Mouse (Mus musculus) induced T-regulatory cell, adult 2 months (primary cell): ENCODE data around the gene Ighmbp2.

Experiments used
- DNase-seq: peaks from one replicate; pipeline ENCODE4 v3.0.0-alpha.2; 2012; ENCODE audit warnings: low read depth

The Ighmbp2 gene

DNA sequence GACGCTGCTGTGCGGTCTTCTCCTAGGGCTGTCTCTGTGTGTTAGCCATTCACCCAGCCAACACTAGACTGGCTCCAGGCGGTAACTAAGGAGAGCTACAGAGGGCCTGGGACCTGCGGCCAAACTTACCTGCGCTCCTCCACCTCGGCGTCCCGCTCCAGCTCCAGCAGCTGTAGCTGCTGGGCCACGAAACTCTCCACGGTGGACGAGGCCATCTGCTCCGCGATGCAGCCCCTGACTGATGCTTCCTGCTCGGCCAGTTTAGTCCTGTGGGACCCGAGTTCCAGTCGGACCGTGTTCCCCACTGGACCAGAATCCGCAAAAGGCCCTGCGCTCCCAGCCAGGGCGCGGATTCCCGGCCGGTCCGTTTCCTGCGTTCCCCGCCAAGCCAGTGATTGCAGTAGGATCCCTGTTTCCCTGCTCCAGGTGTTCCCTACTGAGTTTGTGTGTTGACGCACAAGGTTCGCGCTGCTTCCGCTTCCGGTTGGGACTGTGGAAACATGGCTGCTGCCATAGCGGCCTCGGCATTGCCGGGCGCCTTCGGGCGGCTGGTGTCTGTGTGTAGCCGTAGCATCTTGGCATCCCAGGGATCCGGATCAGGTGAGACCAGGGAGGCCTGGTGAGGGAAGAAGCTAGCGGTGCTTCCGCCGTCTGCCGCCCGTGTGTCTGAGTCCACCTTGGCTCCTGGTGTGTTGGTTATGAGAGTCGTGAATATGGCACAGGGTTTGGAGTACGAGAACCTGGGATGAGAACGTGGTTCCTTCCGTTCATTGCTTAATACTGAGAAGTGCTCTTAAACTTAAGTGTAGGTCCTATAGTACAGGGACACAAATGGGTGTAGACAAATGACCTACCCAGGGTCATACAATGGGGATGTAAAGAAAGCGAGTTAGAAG is at the start of gene Ighmbp2, which contains the start of gene Mrpl21:
TSS of gene Ighmbp2 (minus strand) at position 446 of the 896 bp plus-strand sequence.
TSS of gene Mrpl21 (plus strand) at position 330 of the 896 bp plus-strand sequence.
- peak; percentile 93 for DNase-seq

DNA sequence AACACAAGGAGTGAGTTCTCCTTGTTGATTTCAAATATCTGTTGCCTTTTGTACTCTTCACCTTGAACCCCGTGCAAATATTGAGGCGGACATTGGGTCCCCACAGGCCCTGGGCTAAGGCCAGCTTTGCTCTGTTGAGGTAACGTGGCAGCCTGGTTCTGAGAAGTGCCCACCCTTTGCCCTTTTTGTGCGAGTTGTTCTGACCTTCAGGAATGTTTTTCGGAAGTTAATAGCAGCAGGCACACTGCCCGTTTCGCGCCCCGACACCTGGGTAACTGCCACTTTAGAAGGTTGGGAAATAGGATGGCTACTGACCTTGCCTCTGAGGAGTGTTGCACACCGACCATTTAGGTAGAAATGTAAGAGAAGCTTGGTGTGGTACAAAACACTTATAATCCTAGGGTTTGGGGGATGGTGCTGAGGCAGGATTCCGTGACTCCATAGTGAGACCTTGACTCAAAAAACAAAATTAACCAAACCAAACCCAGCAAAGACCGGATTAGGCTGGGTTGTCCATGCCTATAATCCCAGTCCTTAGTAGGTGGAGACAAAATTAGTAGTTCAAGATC is 43.7 kb upstream of the Ighmbp2 start:
- no peak for DNase-seq

DNA sequence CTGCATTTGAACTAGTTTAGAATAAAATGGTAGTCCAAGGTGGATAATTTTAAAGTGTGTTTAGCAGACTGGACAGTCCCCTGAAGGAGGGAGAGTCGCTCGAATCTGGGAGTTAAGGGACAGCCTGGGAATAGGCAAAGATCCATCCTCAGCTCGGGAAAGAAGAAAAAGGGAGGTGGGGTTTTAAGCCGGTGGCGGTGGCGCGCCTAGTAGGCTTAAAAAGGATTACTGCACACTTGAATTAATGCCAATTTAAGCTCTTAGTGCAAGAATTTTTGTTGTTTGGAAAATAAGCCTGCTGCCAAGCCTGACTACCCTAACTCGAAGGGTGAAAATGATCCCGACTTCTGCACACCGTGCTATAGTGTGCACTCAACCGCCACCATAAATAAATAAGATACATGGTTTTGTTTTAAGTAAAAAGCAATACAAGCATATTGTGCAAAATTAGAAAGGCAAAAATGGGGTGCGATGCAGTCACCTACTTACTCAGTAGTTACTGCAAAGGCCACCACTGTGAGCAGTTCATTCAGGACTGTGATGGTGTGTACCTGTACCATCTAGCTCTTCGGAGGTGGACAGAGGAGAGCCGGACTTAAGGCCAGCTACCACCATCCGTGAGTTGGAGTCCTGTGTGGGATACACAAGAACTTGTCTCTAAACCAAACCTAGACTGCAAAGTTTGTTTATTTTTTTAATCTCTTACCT is 43.1 kb upstream of the Ighmbp2 start:
- DNase-seq: no peak

DNA sequence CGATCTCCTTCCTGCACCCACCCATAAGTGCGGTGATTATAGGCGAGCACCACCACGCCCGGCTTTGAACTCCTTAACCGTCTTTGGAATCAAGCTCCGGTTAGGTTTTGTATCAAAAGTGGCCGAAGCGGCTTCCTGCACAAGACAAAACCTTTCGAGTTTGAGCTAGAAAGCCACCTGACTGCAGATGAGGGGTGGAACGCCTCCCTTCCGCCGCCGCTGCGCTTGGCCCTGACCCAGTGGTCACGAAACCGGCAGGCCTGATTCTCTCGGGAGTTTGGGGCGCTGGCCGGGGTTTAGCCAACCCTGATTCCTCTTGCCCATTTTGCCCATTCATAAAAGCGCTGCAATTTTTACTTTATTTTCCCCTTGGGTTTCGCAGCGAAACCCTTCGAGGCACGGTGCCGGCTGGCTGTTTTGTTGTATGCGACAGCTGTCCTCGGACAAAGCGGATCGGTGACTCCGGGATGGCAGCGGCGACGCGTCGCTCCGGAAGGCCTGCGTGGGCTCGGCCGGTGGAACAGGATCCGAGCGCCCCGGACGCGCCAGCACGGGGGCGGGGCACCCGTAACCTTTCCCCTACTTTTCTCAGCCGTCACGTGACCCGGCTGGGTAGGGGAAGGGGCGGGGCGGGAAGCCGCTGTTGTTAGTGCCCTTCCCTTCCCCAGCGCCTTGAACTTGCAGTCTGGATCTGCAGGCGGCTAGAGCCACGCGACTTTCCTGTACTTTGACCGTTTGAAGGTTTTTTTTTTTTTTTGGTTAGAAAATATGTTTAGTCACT is 42.3 kb upstream of the Ighmbp2 start:
- peak; percentile 97 for DNase-seq

DNA sequence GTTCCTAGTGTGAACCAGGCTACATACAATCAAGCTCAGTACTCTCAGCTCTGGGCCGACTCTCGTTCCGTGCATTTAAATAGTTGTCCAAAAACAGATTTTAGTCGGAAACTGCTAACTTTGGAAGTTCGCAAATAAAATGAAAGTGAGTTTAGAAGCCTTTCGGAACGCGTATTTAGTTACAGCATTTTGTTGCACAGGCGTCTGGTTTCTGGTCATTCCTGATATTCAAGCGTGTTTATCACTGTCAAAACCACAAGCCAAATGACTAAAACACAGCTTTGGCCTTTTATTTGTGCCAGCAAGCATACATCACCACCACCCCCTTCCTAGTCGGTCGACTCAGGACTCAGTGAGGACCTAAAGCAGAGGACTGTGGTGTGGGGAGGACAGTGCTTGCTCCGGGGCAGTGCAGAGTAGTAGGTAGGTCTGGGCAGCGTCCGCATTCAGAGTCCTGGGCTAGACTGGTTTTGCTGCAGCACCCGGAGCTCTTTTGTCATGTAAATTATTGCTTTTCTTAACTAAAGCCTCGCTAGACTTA is 41.5 kb upstream of the Ighmbp2 start:
- DNase-seq: peak; percentile 69

DNA sequence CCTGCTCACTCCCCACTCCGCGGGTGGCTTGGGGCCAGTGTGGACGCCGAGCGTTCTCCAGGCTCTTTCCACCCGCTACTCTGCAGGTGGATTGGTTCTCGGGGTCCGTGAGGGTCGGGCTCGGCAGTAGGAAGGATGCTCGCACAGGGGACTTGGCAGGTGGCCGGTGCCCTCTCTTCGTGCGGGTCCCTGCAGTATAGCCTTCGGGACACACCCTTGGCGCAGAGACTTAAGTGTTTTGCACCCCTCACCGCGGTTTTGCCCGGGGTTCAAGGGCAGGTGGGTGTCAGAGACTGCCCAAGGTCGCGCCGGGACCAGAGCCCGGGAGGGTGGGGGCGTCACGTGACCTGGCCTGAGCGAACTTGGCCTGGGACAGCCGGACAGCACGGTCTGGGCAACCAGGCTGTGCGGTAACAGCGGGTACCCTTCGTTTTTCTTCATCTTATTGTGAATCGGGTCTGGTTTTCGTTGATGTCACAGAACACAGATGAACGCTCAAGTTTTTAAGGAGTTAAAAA is 41.0 kb upstream of the Ighmbp2 start:
- DNase-seq: no peak

DNA sequence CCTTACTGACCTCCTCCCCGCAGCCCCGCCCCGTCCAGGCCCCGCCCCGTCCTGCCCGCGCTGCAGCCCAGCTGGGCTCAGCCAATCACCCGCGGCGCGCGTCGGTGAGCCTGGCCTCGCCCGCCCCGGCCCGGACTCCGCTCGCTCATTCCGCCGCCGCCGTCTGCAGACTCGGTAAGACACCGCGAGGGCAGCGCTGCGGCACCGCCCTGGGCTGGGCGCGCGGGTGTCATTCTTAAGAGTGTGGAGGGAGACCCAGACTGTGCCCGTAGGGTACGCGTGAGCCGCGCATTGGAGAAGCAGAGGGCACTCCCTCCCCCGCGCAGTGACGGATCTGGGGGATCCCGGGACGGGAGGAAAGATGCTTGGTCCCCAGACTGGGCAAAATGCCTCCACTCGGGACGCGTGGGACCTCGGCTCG is 40.4 kb upstream of the Ighmbp2 start:
- DNase-seq: peak; percentile 91

DNA sequence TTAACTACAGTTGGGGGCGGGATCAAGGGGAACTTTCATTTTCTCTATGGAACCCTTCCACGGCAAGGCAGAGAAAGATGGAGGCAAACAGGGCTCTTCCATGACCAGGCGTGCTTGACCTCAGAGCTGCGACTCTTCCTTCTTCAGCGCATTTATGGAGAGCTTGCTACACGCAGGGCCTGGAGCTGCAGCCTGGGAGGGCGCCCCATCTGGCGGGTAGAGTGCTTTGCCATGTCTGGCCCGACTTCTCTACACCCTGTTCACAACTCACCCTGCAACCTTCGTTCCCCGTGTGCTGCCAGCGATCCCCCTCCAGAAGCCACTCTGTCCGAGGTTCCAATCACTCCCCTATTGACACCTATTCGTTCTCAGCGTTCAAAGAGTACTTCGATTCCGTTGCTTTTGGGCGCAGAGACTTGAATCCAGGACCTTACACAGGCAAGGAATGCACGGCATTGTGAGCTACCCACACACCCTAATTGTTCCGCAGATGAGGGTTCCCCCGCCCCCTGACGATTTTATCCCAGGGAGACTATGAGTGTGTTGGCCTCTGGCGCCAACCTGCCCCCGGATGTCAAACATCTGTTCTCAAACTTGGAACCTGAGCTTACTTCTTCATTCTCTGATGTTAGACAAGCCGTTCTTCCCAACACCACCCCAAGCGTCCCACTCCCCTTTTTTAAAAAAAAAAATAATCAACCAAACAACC is 39.6 kb upstream of the Ighmbp2 start, which contains the start of gene Cpt1a:
TSS of gene Cpt1a (plus strand) at position 74 of the 709 bp plus-strand sequence.
- peak; percentile 84 for DNase-seq

DNA sequence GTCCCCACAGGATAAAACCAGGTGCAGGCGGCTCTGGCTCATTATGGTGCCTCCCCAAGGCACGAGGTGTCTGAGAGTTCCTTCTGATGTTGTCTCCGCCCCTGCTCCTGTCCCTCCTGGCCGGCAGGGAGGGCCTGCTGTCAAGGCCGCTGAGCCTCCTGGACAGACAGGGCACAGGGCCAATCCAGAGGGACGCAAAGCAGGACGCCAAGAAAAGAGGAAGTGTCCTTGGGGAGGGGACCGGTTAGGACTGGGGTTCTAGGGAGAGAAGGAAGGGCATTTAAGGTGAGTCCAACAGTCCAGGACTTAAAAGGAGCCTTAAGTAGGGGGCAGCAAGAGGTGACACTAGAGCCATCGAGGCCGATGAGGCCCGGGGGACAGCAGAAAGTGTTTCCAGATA is 38.8 kb upstream of the Ighmbp2 start:
- DNase-seq: peak; percentile 57

DNA sequence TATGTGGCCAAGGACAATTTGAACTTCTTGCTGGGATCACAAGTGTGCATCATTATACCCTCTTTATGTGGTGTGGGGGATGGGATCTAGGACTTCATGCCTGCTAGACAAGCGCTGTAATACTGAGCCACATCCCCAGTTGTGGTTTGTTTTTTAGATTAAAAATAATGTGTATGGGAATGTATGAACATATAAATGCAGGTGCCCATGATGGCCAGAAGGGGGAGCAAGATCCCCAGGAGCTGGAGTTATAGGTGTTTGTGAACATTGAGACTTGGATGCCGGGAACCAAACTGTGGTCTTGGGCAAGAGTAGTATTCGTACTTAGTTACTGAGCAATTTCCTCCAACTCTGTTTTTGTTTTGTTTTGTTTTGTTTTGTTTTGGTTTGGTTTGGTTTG is 38.0 kb upstream of the Ighmbp2 start:
- DNase-seq: peak; percentile 82

DNA sequence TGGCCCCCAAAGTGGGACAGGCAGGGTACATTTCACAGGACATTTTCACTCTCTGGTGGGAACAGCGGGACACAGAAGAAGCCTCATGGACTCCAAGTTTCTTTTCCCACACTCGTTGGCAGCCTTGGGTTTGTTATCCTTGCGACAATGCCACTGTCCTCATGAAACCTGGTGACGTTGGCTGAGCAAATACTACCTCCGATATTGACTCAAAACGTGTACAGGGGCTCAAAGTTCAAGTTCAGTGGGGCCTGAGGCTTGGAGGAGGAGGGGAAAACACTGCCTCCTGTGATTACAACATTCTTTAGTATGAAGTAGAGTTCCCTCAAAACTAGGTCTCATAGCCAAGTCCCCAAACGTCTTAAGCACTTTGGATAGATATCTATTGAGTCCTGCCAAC is 37.3 kb upstream of the Ighmbp2 start:
- no peak for DNase-seq

DNA sequence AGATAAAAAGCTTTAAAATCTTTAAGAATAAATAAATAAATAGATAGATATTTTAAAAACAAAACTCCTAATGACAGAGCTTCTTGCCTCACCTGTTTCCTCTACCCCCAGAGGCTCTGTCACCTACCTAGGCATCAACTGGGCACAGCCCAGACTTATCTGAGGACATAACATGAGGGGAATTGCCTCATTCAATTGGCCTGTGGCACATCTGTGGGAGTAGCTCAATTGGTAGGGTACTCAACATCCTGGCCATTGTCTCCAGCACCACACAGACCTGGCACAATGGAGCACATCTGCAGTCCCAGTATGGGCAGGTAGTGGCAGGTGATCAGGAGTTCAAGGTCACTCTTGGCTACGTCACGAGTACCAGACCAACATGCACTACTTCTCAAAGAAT is 36.5 kb upstream of the Ighmbp2 start:
- no peak for DNase-seq

DNA sequence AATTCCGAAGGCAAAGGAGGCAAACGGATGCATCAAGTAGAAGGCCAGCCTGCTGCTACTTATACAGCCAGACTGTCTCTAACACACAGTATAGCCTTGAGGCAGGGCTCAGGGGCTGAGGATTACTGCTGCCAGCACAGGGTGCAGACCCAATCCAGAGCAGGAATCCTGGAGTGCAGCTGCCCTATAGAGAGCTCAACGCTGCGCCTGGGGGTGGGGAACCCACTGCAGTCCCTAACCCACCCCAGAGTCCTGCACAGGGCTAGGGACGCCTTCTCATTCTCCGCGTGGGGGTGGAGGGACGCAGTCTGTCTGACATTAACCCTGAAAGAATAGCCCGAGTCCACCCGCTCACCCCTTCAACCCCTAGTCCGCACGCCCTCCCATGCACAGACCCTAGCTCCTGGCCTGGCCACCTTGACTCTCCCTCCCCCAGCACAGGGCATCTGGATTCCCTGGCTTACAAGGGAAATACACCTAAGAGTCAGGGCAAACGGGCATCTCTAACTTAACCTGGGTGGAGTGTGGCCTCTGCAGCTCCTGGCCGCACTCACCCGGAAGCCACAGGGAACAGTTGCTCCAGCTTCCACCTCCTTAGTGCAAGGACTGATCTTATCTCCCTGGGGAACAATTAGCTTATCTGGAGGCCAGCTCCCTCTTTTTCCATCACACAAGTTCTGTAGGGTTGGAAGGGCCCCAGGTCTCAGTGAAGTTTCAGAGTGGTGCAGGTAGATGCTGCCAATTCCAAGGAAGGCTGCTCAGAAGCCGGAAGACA is 24.5 kb upstream of the Ighmbp2 start:
- no peak for DNase-seq

DNA sequence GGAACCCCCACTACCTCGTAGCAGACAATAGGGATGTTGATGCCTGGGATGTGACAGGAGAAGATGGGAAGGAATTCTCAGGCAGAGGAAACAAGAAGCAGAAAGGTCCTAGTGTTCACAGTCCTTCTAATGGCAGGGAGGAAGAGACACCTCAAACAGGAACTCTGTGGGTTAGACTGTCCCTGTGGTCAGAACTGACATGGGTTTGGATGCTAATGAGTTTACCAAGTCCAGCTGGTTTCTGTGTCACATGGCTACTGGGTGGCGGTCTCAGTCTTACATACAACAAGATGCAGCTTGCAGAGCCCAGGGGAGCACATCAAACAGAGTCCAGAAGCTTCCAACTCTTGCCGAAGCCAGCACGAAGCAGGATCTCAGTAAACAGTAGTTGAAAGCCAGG is 21.2 kb upstream of the Ighmbp2 start:
- no peak for DNase-seq

DNA sequence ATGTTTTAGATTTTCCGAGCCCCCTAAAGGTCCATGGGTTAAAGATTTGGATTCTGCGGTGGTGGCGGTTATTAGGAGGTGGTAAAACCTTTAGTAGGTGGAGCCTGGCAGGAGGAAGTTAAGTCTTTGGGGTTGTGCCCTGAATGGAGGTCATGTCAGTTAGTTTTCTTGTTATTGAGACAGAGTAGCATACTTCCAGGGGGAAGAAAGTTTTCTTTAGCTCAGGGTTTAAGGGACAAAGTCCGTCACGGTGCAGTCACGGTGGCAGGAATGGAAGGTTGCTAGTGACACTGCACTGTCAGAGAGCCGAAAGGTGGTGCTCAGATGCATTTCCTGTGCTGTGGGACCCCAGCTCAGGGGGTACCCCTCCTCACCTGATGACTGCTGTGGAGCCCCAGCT is 15.0 kb upstream of the Ighmbp2 start:
- DNase-seq: no peak

DNA sequence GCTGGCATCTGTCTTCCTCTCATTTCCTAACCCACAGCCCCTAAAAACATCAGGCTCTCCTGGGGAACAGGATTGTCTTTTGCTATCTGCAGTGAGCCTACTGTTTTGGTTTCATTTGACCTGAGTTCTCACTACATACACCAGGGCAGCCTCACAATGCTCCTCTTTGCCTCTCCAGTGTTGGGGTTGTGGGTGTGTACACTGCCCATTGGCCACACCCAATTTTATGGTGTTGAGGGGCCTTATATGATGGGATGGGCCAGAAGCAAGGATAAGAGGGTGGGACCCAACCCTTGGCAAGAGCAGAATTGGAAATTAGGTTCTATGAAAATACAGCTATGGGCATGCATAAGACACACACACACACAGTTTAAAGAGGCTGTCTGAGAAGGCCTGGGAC is 14.2 kb upstream of the Ighmbp2 start:
- DNase-seq: no peak

DNA sequence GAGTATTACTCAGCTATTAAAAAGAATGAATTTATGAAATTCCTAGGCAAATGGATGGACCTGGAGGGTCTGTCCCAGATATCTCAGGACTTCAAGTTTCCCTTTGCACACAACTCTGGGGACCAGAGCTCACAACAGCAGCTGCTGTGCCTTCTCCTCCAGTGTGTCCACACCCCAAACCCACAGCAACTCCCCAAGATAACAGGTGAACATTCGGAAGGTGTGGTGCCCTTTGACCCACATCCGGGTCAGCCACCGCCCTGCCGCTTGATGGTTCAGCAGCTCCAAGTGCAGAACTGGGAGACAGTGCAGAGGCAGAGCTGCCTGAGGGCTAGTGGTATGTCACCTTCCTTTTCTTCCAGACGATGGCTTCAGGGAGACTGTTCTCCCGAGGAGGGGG is 12.4 kb upstream of the Ighmbp2 start:
- DNase-seq: no peak

DNA sequence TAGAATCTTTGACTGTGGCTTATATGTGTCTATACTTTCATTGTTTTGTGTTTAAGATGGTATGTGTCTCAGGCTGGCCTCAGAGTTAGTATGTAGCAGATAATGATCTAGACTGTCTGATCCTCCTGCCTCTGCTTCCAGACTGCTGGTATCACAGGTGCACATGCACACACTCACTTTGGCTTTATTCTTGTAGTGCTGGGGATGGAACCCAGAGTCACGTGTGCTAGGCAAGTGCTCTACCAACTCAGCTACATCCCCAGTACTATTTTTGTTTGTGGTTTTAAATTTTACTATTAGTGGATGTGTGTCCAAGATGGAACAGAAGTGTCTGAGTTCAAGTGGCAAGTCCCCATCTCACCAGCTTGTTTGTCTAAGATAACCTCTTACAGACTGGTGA is 10.2 kb upstream of the Ighmbp2 start:
- DNase-seq: no peak

DNA sequence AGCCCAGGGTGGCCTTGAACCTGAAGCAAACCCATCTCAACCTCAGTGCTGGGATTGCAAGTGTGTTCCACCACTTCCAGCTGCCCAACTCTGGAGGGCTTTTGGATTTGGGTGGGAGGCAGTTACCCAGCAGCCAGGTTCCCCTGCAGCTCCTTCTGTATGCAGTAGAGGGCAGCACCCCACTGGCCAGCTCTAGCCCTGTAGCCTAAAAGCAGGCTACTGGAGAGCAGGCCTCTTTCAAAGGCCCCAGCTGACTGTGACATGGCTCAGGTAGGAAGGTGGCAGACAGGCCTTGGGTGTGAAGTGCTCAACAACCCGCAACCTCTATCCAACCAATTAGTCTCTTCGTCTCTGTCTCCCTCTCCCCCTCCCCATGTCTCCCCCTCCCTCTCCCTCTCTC is 9.2 kb upstream of the Ighmbp2 start:
- peak; percentile 57 for DNase-seq

DNA sequence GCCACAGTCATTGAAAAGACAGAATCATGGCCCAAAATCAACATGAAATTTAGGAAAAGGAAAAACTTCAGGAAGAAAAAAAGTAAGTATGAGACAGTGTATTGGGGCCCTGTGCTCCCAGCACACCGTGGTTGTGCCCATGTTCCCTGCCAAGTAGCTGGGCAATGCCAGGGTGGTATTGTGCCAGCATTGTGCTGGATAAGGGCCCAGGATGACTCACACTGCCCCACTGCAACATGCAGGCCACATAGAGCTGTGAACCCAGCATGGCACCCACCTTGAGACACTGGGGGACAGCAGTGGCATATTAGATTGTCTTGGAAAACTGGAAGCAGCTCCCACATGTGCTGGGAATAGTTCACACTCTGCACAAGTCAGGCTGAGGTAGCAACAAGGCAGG is 6.2 kb upstream of the Ighmbp2 start:
- DNase-seq: no peak
